In genomic region chr2:132131266-132131665, GRCm38 (mm10) we compare ENCODE assay signal across 8 mouse cellular contexts. TPM values are rescaled to one million over a fixed set of nuclear protein-coding genes. Genes with fewer than 3 reads are reported as not detected.
A peak's percentile ranks its signal among the peaks of the same experiment; 100 is the strongest.
DNase-seq lines count a peak whose midpoint lies in the region; ATAC-seq and TF ChIP-seq lines count a peak whose summit lies in the region.

No protein-coding gene starts in this region.

- no peak for TF ChIP-seq CTCF in stomach, postnatal 0 days (IDR thresholded peaks at IDR 0.05; ENCODE audit: low read depth)

- no peaks in the 10 kb centered on the region; the same call in 1 of the 2 replicates for H3K4me1 ChIP-seq in stomach, postnatal 0 days (replicated peaks; ENCODE audit: control insufficient read depth, insufficient read depth)

- H3K4me3 ChIP-seq in stomach, postnatal 0 days (ENCODE audit: low read depth, low read length) = no peak overlapping the region

- no peaks in the 10 kb centered on the region for H3K27me3 ChIP-seq in stomach, postnatal 0 days (ENCODE audit: control insufficient read depth, insufficient read depth, low read length)

- H3K9me3 ChIP-seq in stomach, postnatal 0 days (ENCODE audit: control insufficient read depth, low read length) = no peaks in the 10 kb centered on the region

- 15% methylated on average over 9 of the region's 9 CpGs for WGBS in stomach, postnatal 0 days

- peak; percentile 30; the same call in 1 of the 2 replicates for ATAC-seq in erythroblast, adult 5-6 weeks (replicated peaks; ENCODE audit: low FRiP score, poor library complexity, severe bottlenecking)
- ATAC-seq in megakaryocyte progenitor cell, adult 5-6 weeks (replicated peaks; ENCODE audit: poor library complexity) = peak; percentile 99
- peak; percentile 85 for ATAC-seq in stomach, postnatal 0 days (ENCODE audit: low FRiP score, low TSS enrichment)

- DNase-seq in CD4-positive, CD25-positive, alpha-beta regulatory T cell, adult 2 months (ENCODE audit: low read depth, low spot score) = peak; percentile 63
- DNase-seq in adrenal gland, postnatal 36 days = peak; percentile 84 to 86
- peak; percentile 61 to 76 for DNase-seq in heart, postnatal 14 days
- peak; percentile 85 to 89 for DNase-seq in kidney, postnatal 36 days
- peak; percentile 74 for DNase-seq in stomach, postnatal 0 days (ENCODE audit: low spot score)
- no peak for DNase-seq in frontal cortex, postnatal 36 days (ENCODE audit: low spot score in 2 of 2)

- TF ChIP-seq EP300 in stomach, postnatal 0 days (optimal IDR thresholded peaks at IDR 0.05) = no peak

- H3K27ac ChIP-seq in stomach, postnatal 0 days (replicated peaks) = no peak overlapping the region

- no peaks in the 10 kb centered on the region for H3K36me3 ChIP-seq in stomach, postnatal 0 days (ENCODE audit: control insufficient read depth, insufficient read depth, low read length)

- 0 out of 2 replicates have a peak overlapping the region, but pooled peaks have one; percentile 18 for H3K4me2 ChIP-seq in stomach, postnatal 0 days (replicated peaks; ENCODE audit: low read depth)

- intact Hi-C loops in heart, postnatal 14 days (cut with DNase I) = no loop called here

- H3K9ac ChIP-seq in stomach, postnatal 0 days (ENCODE audit: low read length) = no peak overlapping the region

RNA-seq across cellular contexts. Expression of gene Slc23a2, which starts 13.6 kb away (rescaled TPM):
- 100 to 1,000 TPM in 1 of 2 experiments, 10 to 100 TPM in 1; 85.9 to 282 TPM for total RNA-seq in adrenal gland, postnatal 36 days (2021)
- total RNA-seq in erythroblast, adult 5-6 weeks (2015; ENCODE audit: low replicate concordance) = 4.0 and 7.5 TPM in 2 replicates
- 2.5 and 5.7 TPM in 2 replicates for total RNA-seq in erythroblast, adult 5-6 weeks (2017; ENCODE audit: low replicate concordance)
- total RNA-seq in heart, postnatal 14 days (2021) = 10 to 100 TPM; 15.4 to 16.0 TPM
- total RNA-seq in megakaryocyte progenitor cell, adult 5-6 weeks (2015) = 5.4 and 6.7 TPM in 2 replicates
- 7.4 and 25.7 TPM in 2 replicates for total RNA-seq in megakaryocyte progenitor cell, adult 5-6 weeks (2017)
- polyA plus RNA-seq in stomach, postnatal 0 days (2015; fragmentation: Nextera tagmentation; extraction: Ambion mirVana) = 5.4 and 5.6 TPM in 2 replicates

Comparison
In these comparisons a context has a peak if more than half of its experiments do, and no peak if none do; other contexts are left out.
1. DNase-seq: peak in CD4-positive, CD25-positive, alpha-beta regulatory T cell, adult 2 months (single experiment), adrenal gland, postnatal 36 days (2 of 2), heart, postnatal 14 days (2 of 2), kidney, postnatal 36 days (2 of 2) and stomach, postnatal 0 days (single experiment); none in frontal cortex, postnatal 36 days (0 of 2).
2. ATAC-seq: peak in every context shown above with its lines; median percentile 99 in megakaryocyte progenitor cell, adult 5-6 weeks; 85 in stomach, postnatal 0 days; 30 in erythroblast, adult 5-6 weeks.